Mouse (Mus musculus): ENCODE results near the gene Atp1a1. TPM values are rescaled to one million over a fixed set of nuclear protein-coding genes. Genes with fewer than 3 reads are reported as not detected.

The Atp1a1 gene
- total RNA-seq, 2 experiments from 2014 or later = 1,018 to 1,116 TPM

DNA sequence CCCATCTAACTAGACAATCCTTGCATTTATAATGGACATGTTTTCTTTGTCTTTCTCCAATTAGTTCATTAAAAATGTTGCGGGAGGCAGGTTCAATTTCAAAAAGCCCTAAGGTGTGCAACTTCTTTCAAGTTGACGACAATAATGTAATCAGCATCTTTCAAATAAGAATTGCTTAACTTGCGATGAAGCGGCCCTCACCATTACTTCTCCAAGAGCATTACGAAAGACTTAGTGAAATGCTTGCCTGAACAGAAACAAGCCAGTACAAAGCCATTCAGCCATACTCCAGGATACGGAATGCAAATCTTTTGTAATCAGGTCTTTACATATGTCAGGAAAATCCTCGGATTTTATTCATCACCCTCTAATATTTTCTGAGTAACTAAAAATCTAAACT, 32.0 kb upstream of the Atp1a1 start:
- Histone ChIP-seq H3K27ac (no peak overlapping the region), H3K4me3 (no peak overlapping the region)
- intact Hi-C loops (cut with DNase I) = no loop called here
- no peak for DNase-seq (ENCODE audit: extremely low spot score in 1 of 2, low spot score in 2 of 2)
- TF ChIP-seq CTCF (IDR thresholded peaks at IDR 0.05) = no peak

DNA sequence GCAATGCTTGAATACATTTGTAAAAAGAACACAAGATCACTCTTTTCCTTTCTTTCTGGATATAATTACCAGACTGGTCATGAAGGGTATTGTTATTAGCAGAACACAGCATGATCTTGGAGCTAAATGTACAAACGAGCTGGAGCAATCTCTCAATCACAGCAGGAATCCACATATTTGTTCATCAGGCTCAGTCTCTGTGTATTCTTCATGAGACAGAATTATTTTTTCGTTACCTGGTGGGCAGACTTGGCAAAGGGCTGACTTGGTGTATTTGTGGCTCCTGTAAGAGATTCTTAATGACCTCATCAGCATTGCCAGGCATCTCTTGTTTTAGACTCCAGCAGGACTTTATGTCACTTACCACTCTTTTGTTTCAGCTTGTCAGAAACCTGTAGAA, 31.6 kb upstream of the Atp1a1 start:
- TF ChIP-seq CTCF (IDR thresholded peaks at IDR 0.05) = no peak
- Histone ChIP-seq H3K27ac (no peak overlapping the region), H3K4me3 (no peak overlapping the region)
- DNase-seq (ENCODE audit: extremely low spot score in 1 of 2, low spot score in 2 of 2) = no peak
- intact Hi-C loops (cut with DNase I) = no loop called here

GRCm38 (mm10) chr3:101634141-101634900, 29.8 kb upstream of the Atp1a1 start:
- Histone ChIP-seq H3K4me3 (no peak overlapping the region), H3K27ac (peak overlapping the region; percentile 77)
- peak in 1 of 2 experiments; percentile 51 for DNase-seq (ENCODE audit: extremely low spot score in 1 of 2, low spot score in 2 of 2)
- no peak for TF ChIP-seq CTCF (IDR thresholded peaks at IDR 0.05)
- intact Hi-C loops (cut with DNase I) = loop anchor here (2.0 kb wide), 1 partner anchor 18 kb away; no protein-coding TSS in a partner anchor

GRCm38 (mm10) chr3:101628255-101628654, 23.8 kb upstream of the Atp1a1 start:
- Histone ChIP-seq H3K4me3 (no peak overlapping the region), H3K27ac (no peak overlapping the region; the same call in 1 of the 2 replicates)
- TF ChIP-seq CTCF (IDR thresholded peaks at IDR 0.05) = no peak
- no peak for DNase-seq (ENCODE audit: extremely low spot score in 1 of 2, low spot score in 2 of 2)
- intact Hi-C loops (cut with DNase I) = no loop called here

GRCm38 (mm10) chr3:101624287-101624686, 19.8 kb upstream of the Atp1a1 start:
- intact Hi-C loops (cut with DNase I) = no loop called here
- H3K27ac ChIP-seq = no peak overlapping the region; the same call in 1 of the 2 replicates
- no peak for DNase-seq (ENCODE audit: extremely low spot score in 1 of 2, low spot score in 2 of 2)
- no peak overlapping the region for H3K4me3 ChIP-seq
- TF ChIP-seq CTCF (IDR thresholded peaks at IDR 0.05) = no peak

GRCm38 (mm10) chr3:101619017-101619416, 14.5 kb upstream of the Atp1a1 start:
- TF ChIP-seq CTCF (IDR thresholded peaks at IDR 0.05) = no peak
- DNase-seq (ENCODE audit: extremely low spot score in 1 of 2, low spot score in 2 of 2) = no peak
- intact Hi-C loops (cut with DNase I) = no loop called here
- Histone ChIP-seq H3K4me3 (no peak overlapping the region), H3K27ac (peak overlapping the region; percentile 4; the same call in 1 of the 2 replicates)

GRCm38 (mm10) chr3:101618505-101618904, 14.0 kb upstream of the Atp1a1 start:
- intact Hi-C loops (cut with DNase I) = no loop called here
- Histone ChIP-seq H3K27ac (peak overlapping the region; percentile 59; the same call in 1 of the 2 replicates), H3K4me3 (no peak overlapping the region)
- no peak for DNase-seq (ENCODE audit: extremely low spot score in 1 of 2, low spot score in 2 of 2)
- TF ChIP-seq CTCF (IDR thresholded peaks at IDR 0.05) = no peak

DNA sequence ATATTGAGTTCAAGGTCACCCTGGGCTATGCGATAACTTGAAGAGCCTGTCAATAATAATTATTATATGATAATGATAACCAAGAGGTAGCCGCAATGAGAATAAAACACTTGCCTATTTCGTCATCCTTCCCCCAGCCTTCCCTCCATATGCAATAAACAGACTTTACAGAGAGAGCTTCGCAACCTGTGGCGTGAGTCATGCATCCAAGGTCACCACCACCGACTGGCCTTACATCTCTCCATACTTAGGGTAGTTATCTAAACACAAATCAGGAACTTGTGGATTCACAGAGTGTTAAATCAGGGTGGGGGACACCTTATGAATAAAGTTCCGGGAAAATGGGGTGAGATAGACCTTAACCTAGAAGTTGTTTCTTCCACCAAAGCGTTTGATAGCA, 13.0 kb upstream of the Atp1a1 start:
- intact Hi-C loops (cut with DNase I) = no loop called here
- no peak for TF ChIP-seq CTCF (IDR thresholded peaks at IDR 0.05)
- Histone ChIP-seq H3K27ac (no peak overlapping the region), H3K4me3 (no peak overlapping the region)
- DNase-seq (ENCODE audit: extremely low spot score in 1 of 2, low spot score in 2 of 2) = no peak

DNA sequence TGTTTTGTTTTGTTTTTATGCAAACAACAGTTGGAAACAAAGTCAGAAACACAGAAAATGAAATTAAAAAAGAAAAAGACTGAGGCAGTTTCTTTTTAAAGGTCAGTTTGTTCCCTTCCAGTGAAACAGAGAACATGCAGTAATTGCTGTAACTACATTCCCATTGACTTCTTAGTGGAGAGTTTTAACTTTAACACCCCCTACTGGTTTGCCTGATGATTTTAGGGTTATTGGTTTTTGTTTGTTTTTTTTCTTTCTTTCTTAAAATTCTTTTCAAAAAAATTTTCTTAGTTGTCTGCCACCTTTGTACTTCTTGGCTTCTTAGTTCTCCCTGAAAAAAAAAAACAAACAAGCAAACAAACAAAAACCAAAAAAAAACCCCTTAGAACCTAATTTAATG, 12.5 kb upstream of the Atp1a1 start:
- intact Hi-C loops (cut with DNase I) = no loop called here

GRCm38 (mm10) chr3:101615856-101616255, 11.4 kb upstream of the Atp1a1 start:
- no peak overlapping the region for H3K4me3 ChIP-seq
- no peak for TF ChIP-seq CTCF (IDR thresholded peaks at IDR 0.05)
- DNase-seq (ENCODE audit: extremely low spot score in 1 of 2, low spot score in 2 of 2) = no peak
- intact Hi-C loops (cut with DNase I) = no loop called here
- no peak overlapping the region for H3K27ac ChIP-seq

More for the DNA sequence above, 12.5 kb upstream of the Atp1a1 start:
- TF ChIP-seq CTCF (IDR thresholded peaks at IDR 0.05) = peak; percentile 46
- no peak overlapping the region for H3K27ac ChIP-seq
- H3K4me3 ChIP-seq = no peak overlapping the region
- no peak for DNase-seq (ENCODE audit: extremely low spot score in 1 of 2, low spot score in 2 of 2)

GRCm38 (mm10) chr3:101611813-101612491, 7.5 kb upstream of the Atp1a1 start:
- DNase-seq (ENCODE audit: extremely low spot score in 1 of 2, low spot score in 2 of 2) = no peak
- TF ChIP-seq CTCF (IDR thresholded peaks at IDR 0.05) = no peak
- intact Hi-C loops (cut with DNase I) = no loop called here
- Histone ChIP-seq H3K4me3 (no peak overlapping the region), H3K27ac (no peak overlapping the region)

- Histone ChIP-seq H3K4me3 (no peak overlapping the region), H3K27ac (no peak overlapping the region)
- TF ChIP-seq CTCF (IDR thresholded peaks at IDR 0.05) = no peak
- DNase-seq (ENCODE audit: extremely low spot score in 1 of 2, low spot score in 2 of 2) = no peak
- intact Hi-C loops (cut with DNase I) = no loop called here
Measured at GRCm38 (mm10) chr3:101611012-101611812, 6.7 kb upstream of the Atp1a1 start.

Measured in left cerebral cortex, adult 2 months (tissue).